Mouse (Mus musculus) splenic B cell, adult 2 months (primary cell): Measurements from ENCODE around the gene Nt5c1b.

Source experiments
- DNase-seq: peaks from one replicate; pipeline ENCODE4 v3.0.0-alpha.2; 2011; ENCODE audit warnings: low read depth, low spot score
- H3K27me3 ChIP-seq: 2 replicates; pipeline ENCODE4 v1.6.1; 2012; ENCODE audit warnings: mild to moderate bottlenecking, low read length, moderate library complexity, mixed read lengths; ENCODE audit not compliant: control insufficient read depth, poor library complexity, insufficient read depth, severe bottlenecking
- H3K36me3 ChIP-seq: 2 replicates; pipeline ENCODE4 v1.6.1; 2012; ENCODE audit warnings: mild to moderate bottlenecking, low read length, moderate library complexity, mixed read lengths; ENCODE audit not compliant: control insufficient read depth, poor library complexity, insufficient read depth, severe bottlenecking

The Nt5c1b gene

GRCm38 (mm10) chr12:10438054-10439001 is 68.6 kb downstream of the Nt5c1b start:
- no peaks in the 10 kb centered on the region for H3K27me3 ChIP-seq
- no peaks in the 10 kb centered on the region for H3K36me3 ChIP-seq
- peak; percentile 71 for DNase-seq
